Mouse (Mus musculus): ENCODE measurements around the gene Gm43191. TPM values are rescaled to one million over a fixed set of nuclear protein-coding genes. Genes with fewer than 3 reads are reported as not detected.

Gene Gm43191
- polyA plus RNA-seq, 1 experiment from 2014 or later = not detected

DNA sequence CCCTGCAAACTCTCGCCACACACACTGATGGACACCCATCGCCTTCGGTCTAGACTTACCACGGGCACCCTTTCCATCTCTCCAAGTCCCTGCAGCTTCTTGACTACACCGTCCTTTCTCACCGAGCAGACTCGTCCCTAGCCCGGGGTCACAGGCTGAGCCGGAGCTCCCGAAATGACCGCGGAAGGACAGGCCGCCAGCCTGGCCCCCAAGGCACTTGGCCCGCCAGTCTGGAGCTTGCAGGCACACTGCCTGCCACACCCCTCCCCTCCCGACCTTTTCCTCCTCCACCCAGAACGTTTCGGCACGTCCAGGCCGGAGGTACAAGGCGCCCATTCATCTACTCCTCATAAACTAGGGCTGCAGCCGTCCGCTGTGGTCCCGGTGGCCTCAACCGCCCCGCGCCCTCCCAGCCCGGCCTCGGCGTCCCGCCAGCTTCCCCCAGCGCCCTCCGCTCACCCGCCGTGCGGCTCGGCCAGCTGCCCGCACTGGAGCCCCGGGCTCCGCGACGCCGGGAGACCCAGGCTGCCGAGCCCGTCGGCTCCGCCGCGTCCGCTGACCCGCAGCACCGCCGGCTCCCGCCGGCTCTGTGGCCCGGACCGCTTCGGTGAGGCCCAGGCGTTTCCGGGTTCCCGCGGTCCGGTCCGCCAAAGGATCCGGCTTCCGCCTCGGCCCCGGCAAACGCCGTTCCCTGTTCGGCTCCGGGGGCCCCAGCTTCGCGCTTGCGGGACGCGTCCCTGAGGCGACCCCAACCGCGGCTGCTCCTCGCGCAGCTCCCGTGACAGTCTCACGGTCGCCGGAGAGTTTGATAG is 30.8 kb upstream of the Gm43191 start:
- WGBS = under 1% methylated on average over 85 of the region's 85 CpGs
- H3K4me3 ChIP-seq (ENCODE audit: low read length) = peak overlapping the region; percentile 95
- peaks cover 12% of the 10 kb centered on the region for H3K4me1 ChIP-seq (ENCODE audit: control insufficient read depth, insufficient read depth, low read length)
- H3K9ac ChIP-seq (ENCODE audit: low read depth, low read length) = peak overlapping the region; percentile 97
- no peaks in the 10 kb centered on the region for H3K36me3 ChIP-seq (ENCODE audit: control insufficient read depth, insufficient read depth, low read length)
- H3K4me2 ChIP-seq (ENCODE audit: low read depth, low read length) = peak overlapping the region; percentile 84
- no peaks in the 10 kb centered on the region for H3K27me3 ChIP-seq (replicated peaks; ENCODE audit: control insufficient read depth, insufficient read depth, low read length)
- H3K9me3 ChIP-seq (ENCODE audit: control insufficient read depth, low read length) = no peaks in the 10 kb centered on the region
- H3K27ac ChIP-seq (ENCODE audit: low read length) = peak overlapping the region; percentile 90
- peak; percentile 95 for ATAC-seq

GRCm38 (mm10) chr3:116710941-116711340 is 29.9 kb upstream of the Gm43191 start:
- peak overlapping the region; percentile 84 for H3K4me2 ChIP-seq (ENCODE audit: low read depth, low read length)
- H3K4me3 ChIP-seq (ENCODE audit: low read length) = peak overlapping the region; percentile 95
- H3K27ac ChIP-seq (ENCODE audit: low read length) = no peak overlapping the region
- peak overlapping the region; percentile 56; the same call in 1 of the 2 replicates for H3K9ac ChIP-seq (ENCODE audit: low read depth, low read length)
- peaks cover 12% of the 10 kb centered on the region for H3K4me1 ChIP-seq (ENCODE audit: control insufficient read depth, insufficient read depth, low read length)
- WGBS = 44% methylated on average over 9 of the region's 9 CpGs
- no peaks in the 10 kb centered on the region for H3K9me3 ChIP-seq (ENCODE audit: control insufficient read depth, low read length)
- no peaks in the 10 kb centered on the region for H3K27me3 ChIP-seq (replicated peaks; ENCODE audit: control insufficient read depth, insufficient read depth, low read length)
- no peak for ATAC-seq
- H3K36me3 ChIP-seq (ENCODE audit: control insufficient read depth, insufficient read depth, low read length) = no peaks in the 10 kb centered on the region

DNA sequence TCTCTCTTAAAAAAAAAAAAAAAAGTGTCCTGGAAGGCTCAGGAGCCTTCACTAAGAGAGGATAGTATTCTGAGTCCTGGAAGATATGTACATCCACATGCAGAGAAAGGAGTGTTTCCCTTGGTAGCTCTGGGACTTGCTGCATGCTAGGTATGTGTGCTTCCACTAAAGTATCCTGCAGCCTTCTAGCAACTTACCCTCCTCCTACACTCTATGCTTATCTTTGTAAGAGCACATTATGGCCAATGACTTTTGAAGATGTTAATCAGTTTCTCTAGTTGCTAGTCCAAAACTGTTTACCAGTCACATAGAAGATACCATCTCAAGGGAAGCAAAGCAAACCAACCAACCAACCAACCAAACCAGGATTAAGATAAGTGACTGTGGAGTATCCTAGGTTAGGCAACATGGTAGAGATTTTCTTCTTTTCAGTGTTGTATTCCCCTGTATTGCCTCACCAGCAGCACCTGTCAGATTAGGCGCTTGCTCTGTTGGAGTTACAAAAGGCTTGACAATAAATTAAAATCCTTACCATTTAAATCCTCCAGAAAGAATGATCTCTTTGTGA is 24.7 kb upstream of the Gm43191 start:
- H3K27ac ChIP-seq (ENCODE audit: low read length) = no peak overlapping the region
- H3K9me3 ChIP-seq (ENCODE audit: control insufficient read depth, low read length) = no peaks in the 10 kb centered on the region
- WGBS = 93% methylated on average over 1 of the region's 1 CpGs
- no peak overlapping the region for H3K4me3 ChIP-seq (ENCODE audit: low read length)
- no peak overlapping the region for H3K9ac ChIP-seq (ENCODE audit: low read depth, low read length)
- H3K4me2 ChIP-seq (ENCODE audit: low read depth, low read length) = no peak overlapping the region
- H3K36me3 ChIP-seq (ENCODE audit: control insufficient read depth, insufficient read depth, low read length) = no peaks in the 10 kb centered on the region
- peaks cover under 1% of the 10 kb centered on the region for H3K4me1 ChIP-seq (ENCODE audit: control insufficient read depth, insufficient read depth, low read length)
- no peaks in the 10 kb centered on the region for H3K27me3 ChIP-seq (replicated peaks; ENCODE audit: control insufficient read depth, insufficient read depth, low read length)
- no peak for ATAC-seq

- Histone ChIP-seq H3K4me3 (ENCODE audit: low read length) (no peak overlapping the region), H3K27me3 (replicated peaks; ENCODE audit: control insufficient read depth, insufficient read depth, low read length) (no peaks in the 10 kb centered on the region), H3K36me3 (ENCODE audit: control insufficient read depth, insufficient read depth, low read length) (no peaks in the 10 kb centered on the region), H3K9ac (ENCODE audit: low read depth, low read length) (no peak overlapping the region), H3K27ac (ENCODE audit: low read length) (no peak overlapping the region), H3K4me1 (ENCODE audit: control insufficient read depth, insufficient read depth, low read length) (no peaks in the 10 kb centered on the region), H3K4me2 (ENCODE audit: low read depth, low read length) (no peak overlapping the region), H3K9me3 (ENCODE audit: control insufficient read depth, low read length) (no peaks in the 10 kb centered on the region)
- WGBS = 86% methylated on average over 5 of the region's 5 CpGs
- ATAC-seq = peak; percentile 77; the same call in 1 of the 2 replicates
These were observed 22.8 kb upstream of the Gm43191 start for GRCm38 (mm10) chr3:116703835-116704234.

DNA sequence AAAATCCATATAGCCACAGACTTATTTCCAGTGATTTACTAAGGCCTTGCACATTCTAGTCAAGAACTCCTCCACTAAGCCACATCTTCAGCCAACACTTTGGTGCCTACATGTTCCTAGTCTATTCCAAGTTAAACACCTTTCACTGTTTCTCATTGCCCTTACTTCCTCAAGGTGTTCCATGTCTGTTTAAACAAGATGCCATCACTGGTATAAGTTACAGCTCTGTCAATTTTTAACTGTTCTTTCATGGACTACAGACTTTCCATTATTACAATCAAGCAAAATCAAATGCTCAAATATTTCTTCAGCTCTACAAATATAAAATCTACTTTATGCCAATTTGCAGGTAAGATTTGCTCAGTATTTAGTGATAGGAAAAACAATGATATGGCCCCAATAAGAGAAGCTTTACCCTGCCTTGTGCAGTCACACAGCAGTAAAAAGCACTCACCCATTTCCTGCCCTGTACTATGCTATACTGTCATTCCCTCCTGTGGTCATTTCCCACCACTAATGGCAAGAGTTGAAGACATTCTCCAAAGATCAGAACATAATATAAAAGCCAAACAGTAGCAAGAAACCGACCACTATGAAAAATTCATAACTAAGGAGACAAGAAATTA is 21.7 kb upstream of the Gm43191 start:
- no peaks in the 10 kb centered on the region for H3K4me1 ChIP-seq (ENCODE audit: control insufficient read depth, insufficient read depth, low read length)
- WGBS = 92% methylated on average over 1 of the region's 1 CpGs
- no peak for ATAC-seq

DNA sequence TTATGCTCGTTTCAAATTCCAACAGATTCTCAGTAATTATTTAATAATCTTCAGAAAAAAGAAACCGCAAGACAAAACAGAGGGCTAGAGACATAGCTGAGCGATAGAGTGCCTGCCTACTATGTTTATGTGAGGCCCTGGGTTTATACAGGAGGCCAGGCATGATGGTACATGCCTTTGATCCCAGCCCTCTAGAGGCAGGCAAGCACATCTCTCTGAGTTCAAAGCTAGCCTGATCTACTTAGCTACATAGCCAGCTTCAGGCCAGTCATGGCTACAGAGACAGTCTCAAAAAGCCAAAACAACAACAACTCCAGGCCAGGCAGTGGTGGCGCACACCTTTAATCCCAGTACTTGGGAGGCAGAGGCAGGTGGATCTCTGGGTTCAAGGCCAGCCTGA is 20.5 kb upstream of the Gm43191 start:
- H3K9ac ChIP-seq (ENCODE audit: low read depth, low read length) = no peak overlapping the region
- ATAC-seq = no peak
- WGBS = 92% methylated on average over 4 of the region's 4 CpGs
- no peak overlapping the region for H3K27ac ChIP-seq (ENCODE audit: low read length)
- no peak overlapping the region for H3K4me2 ChIP-seq (ENCODE audit: low read depth, low read length)
- no peaks in the 10 kb centered on the region for H3K9me3 ChIP-seq (ENCODE audit: control insufficient read depth, low read length)
- no peaks in the 10 kb centered on the region for H3K36me3 ChIP-seq (ENCODE audit: control insufficient read depth, insufficient read depth, low read length)
- no peaks in the 10 kb centered on the region for H3K27me3 ChIP-seq (replicated peaks; ENCODE audit: control insufficient read depth, insufficient read depth, low read length)
- no peaks in the 10 kb centered on the region for H3K4me1 ChIP-seq (ENCODE audit: control insufficient read depth, insufficient read depth, low read length)
- H3K4me3 ChIP-seq (ENCODE audit: low read length) = no peak overlapping the region

More for the DNA sequence above, 21.7 kb upstream of the Gm43191 start:
- Histone ChIP-seq H3K4me2 (ENCODE audit: low read depth, low read length) (no peak overlapping the region), H3K9ac (ENCODE audit: low read depth, low read length) (no peak overlapping the region), H3K27me3 (replicated peaks; ENCODE audit: control insufficient read depth, insufficient read depth, low read length) (no peaks in the 10 kb centered on the region), H3K4me3 (ENCODE audit: low read length) (no peak overlapping the region), H3K36me3 (ENCODE audit: control insufficient read depth, insufficient read depth, low read length) (no peaks in the 10 kb centered on the region), H3K9me3 (ENCODE audit: control insufficient read depth, low read length) (no peaks in the 10 kb centered on the region), H3K27ac (ENCODE audit: low read length) (no peak overlapping the region)

GRCm38 (mm10) chr3:116698786-116699185 is 17.7 kb upstream of the Gm43191 start:
- H3K27ac ChIP-seq (ENCODE audit: low read length) = no peak overlapping the region
- ATAC-seq = no peak
- 70% methylated on average over 2 of the region's 2 CpGs for WGBS
- no peaks in the 10 kb centered on the region for H3K27me3 ChIP-seq (replicated peaks; ENCODE audit: control insufficient read depth, insufficient read depth, low read length)
- H3K4me2 ChIP-seq (ENCODE audit: low read depth, low read length) = no peak overlapping the region
- H3K9me3 ChIP-seq (ENCODE audit: control insufficient read depth, low read length) = no peaks in the 10 kb centered on the region
- no peaks in the 10 kb centered on the region for H3K4me1 ChIP-seq (ENCODE audit: control insufficient read depth, insufficient read depth, low read length)
- H3K4me3 ChIP-seq (ENCODE audit: low read length) = no peak overlapping the region
- no peaks in the 10 kb centered on the region for H3K36me3 ChIP-seq (ENCODE audit: control insufficient read depth, insufficient read depth, low read length)
- no peak overlapping the region for H3K9ac ChIP-seq (ENCODE audit: low read depth, low read length)

DNA sequence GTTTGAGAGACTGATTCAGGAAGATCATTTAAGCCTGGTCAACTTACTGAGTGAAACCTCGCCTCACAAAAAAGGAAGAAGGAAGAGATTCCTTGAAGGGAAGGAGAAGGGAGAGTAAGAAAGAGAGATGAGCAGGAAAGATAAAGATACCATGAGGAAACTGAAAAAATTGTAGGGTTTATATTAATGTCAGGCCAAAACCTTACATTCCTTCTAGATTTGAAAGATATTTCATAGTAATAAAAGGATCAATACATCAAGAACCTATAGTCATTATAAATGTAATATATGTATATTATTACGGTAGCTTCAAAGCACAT is 14.6 kb upstream of the Gm43191 start:
- no peak overlapping the region for H3K4me2 ChIP-seq (ENCODE audit: low read depth, low read length)
- no peak overlapping the region for H3K9ac ChIP-seq (ENCODE audit: low read depth, low read length)
- no peaks in the 10 kb centered on the region for H3K36me3 ChIP-seq (ENCODE audit: control insufficient read depth, insufficient read depth, low read length)
- 84% methylated on average over 2 of the region's 2 CpGs for WGBS
- no peaks in the 10 kb centered on the region for H3K27me3 ChIP-seq (replicated peaks; ENCODE audit: control insufficient read depth, insufficient read depth, low read length)
- no peak overlapping the region for H3K27ac ChIP-seq (ENCODE audit: low read length)
- H3K4me3 ChIP-seq (ENCODE audit: low read length) = no peak overlapping the region
- no peak for ATAC-seq
- H3K9me3 ChIP-seq (ENCODE audit: control insufficient read depth, low read length) = no peaks in the 10 kb centered on the region
- no peaks in the 10 kb centered on the region for H3K4me1 ChIP-seq (ENCODE audit: control insufficient read depth, insufficient read depth, low read length)

DNA sequence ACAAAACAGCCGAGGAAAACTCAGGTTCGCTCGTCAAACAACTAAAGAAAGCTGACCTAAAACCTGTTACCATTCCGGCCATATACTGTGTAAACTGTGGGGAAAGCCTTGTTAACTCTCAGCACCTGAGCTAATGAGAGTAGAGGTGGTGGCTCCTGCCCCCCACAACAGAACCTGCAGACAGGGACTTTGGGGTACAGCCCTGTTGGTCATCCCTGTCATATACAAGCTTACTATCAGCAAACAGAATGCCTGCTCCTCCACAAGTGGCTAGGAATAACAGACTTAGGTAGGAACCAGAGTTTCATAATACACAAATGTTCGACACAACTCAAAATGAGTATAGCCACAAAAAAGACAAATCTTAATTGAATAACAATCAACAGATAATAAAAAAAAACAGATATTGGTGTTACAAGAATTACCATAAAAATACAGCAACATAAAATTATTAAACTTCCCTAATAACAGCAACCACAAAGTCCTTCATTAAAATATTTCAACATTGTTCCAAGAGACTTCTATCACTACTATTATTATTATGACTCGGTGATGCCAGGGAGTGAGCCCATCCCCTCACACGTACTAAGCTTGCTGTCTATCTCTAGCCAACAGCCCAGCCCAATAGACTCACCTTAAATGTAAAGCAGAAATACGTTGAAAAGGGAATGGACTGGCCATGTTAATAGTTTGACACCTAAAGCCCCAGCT is 14.1 kb upstream of the Gm43191 start:
- no peaks in the 10 kb centered on the region for H3K9me3 ChIP-seq (ENCODE audit: control insufficient read depth, low read length)
- WGBS = 83% methylated on average over 8 of the region's 8 CpGs
- H3K4me2 ChIP-seq (ENCODE audit: low read depth, low read length) = no peak overlapping the region

More for the DNA sequence above, 14.1 kb upstream of the Gm43191 start:
- H3K4me3 ChIP-seq (ENCODE audit: low read length) = no peak overlapping the region
- H3K4me1 ChIP-seq (ENCODE audit: control insufficient read depth, insufficient read depth, low read length) = no peaks in the 10 kb centered on the region
- no peak for ATAC-seq
- H3K36me3 ChIP-seq (ENCODE audit: control insufficient read depth, insufficient read depth, low read length) = no peaks in the 10 kb centered on the region
- no peak overlapping the region for H3K9ac ChIP-seq (ENCODE audit: low read depth, low read length)
- H3K27ac ChIP-seq (ENCODE audit: low read length) = no peak overlapping the region
- no peaks in the 10 kb centered on the region for H3K27me3 ChIP-seq (replicated peaks; ENCODE audit: control insufficient read depth, insufficient read depth, low read length)

Measured in intestine, embryonic 16.5 days (tissue).